Mouse (Mus musculus) heart, postnatal 0 days (tissue): ENCODE results near the gene Elovl6. TPM values are rescaled to one million over a fixed set of nuclear protein-coding genes. Genes with fewer than 3 reads are reported as not detected.

Experiments
- ATAC-seq: fragments of 200-750 bp; cut with Nextera tagmentation; 2 replicates; pipeline ENCODE4 v1.8.0; 2017; ENCODE audit warnings: low read depth, moderate number of reproducible peaks, moderate library complexity; ENCODE audit not compliant: insufficient read depth
- DNase-seq: peaks from one replicate; pipeline ENCODE4 v3.0.0-alpha.2; 2016; ENCODE audit warnings: low spot score
- H3K27ac ChIP-seq: fragments of 300-500 bp; sonication (generic); 2 replicates; pipeline ENCODE4 v1.5.1; 2014; ENCODE audit warnings: low read depth, mild to moderate bottlenecking
- H3K27me3 ChIP-seq: fragments of 300-500 bp; sonication (generic); 2 replicates; pipeline ENCODE4 v1.6.1; 2014; ENCODE audit warnings: low read length, mixed read lengths; ENCODE audit not compliant: control insufficient read depth, insufficient read depth
- H3K36me3 ChIP-seq: fragments of 300-500 bp; sonication (generic); replicated peaks from 2 replicates; pipeline ENCODE4 v1.6.1; 2014; ENCODE audit warnings: low read length, mixed read lengths; ENCODE audit not compliant: control insufficient read depth, insufficient read depth
- H3K4me1 ChIP-seq: fragments of 300-500 bp; sonication (generic); 2 replicates; pipeline ENCODE4 v1.6.1; 2014; ENCODE audit warnings: antibody characterized with exemption; ENCODE audit not compliant: control insufficient read depth, insufficient read depth
- H3K4me2 ChIP-seq: fragments of 300-500 bp; sonication (generic); 2 replicates; pipeline ENCODE4 v1.6.1; 2014; ENCODE audit warnings: low read depth, mild to moderate bottlenecking, low read length, moderate library complexity
- H3K4me3 ChIP-seq: fragments of 300-500 bp; sonication (generic); 2 replicates; pipeline ENCODE4 v1.5.1; 2014; ENCODE audit warnings: low read depth, low read length
- H3K9ac ChIP-seq: fragments of 300-500 bp; sonication (generic); replicated peaks from 2 replicates; pipeline ENCODE4 v1.6.1; 2014; ENCODE audit warnings: low read depth, low read length, mixed read lengths
- H3K9me3 ChIP-seq: fragments of 300-500 bp; sonication (generic); replicated peaks from 2 replicates; pipeline ENCODE4 v1.6.1; 2016; ENCODE audit warnings: low read length; ENCODE audit not compliant: control insufficient read depth
- CTCF ChIP-seq: IDR thresholded peaks from 2 replicates; pipeline ENCODE4 v1.5.1; 2016; ENCODE audit warnings: antibody characterized with exemption, control low read depth, low read depth
- EP300 ChIP-seq: IDR thresholded peaks from 2 replicates; pipeline ENCODE4 v1.6.1; 2016; ENCODE audit warnings: antibody characterized with exemption, low read depth
- WGBS: fragments of 180-500 bp; shearing (Covaris S2); extraction: QIAGEN DNeasy Blood & Tissue Kit; methylation state at CpG from one replicate; pipeline ENCODE4 v1.1.7; 2014; 5-methylcytosine and 5-hydroxymethylcytosine counted together
- microRNA-seq: library from miRNA; unstranded; fragments of <30 nt; microRNA quantifications from one replicate; pipeline ENCODE4, GENCODE M21; 2016
- polyA plus RNA-seq: library from polyadenylated mRNA; unstranded; fragments of >200 nt; fragmentation: Nextera tagmentation; extraction: Ambion mirVana; gene quantifications from 2 replicates; pipeline ENCODE4 v1.2.1, GENCODE M21; 2015
- total RNA-seq: library from RNA; depleted of rRNA; stranded (reverse); fragments of >200 nt; gene quantifications from 2 replicates; pipeline ENCODE4 v1.2.3, GENCODE M21; 2014; ENCODE audit warnings: low replicate concordance; rRNA removed

Elovl6 gene
- total and polyA plus RNA-seq, 2 experiments from 2014 or later: 2.9 to 5.2 TPM

DNA sequence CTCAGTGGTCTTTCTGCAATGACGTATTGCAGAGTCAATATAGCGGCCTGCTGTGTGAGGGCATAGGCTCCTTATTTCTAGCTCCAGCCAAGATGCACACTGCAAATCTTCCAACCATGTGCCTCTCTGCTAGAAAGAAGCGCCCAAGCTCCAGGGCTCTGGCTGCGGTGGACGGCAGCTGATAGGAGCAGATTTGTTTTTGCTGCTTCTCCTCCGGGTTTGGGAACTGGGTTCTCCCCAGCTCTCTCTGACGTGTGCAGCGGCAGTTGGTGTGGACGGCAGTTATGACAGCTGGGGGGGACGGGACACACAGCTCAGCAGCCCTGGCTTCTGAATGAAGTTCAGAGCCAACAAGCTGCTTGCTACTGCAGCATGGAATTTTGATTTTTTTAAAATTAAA lies 150.2 kb downstream of the Elovl6 start:
- H3K9ac ChIP-seq: no peak overlapping the region
- no peak; the same call in 1 of the 2 replicates for ATAC-seq
- WGBS: 71% methylated on average over 10 of the region's 10 CpGs
- 0 out of 2 replicates have a peak, but pooled peaks cover 4% of the 10 kb centered on the region for H3K36me3 ChIP-seq
- H3K27ac ChIP-seq: no peak overlapping the region
- H3K27me3 ChIP-seq: no peaks in the 10 kb centered on the region
- H3K4me1 ChIP-seq: no peaks in the 10 kb centered on the region
- no peak overlapping the region for H3K4me2 ChIP-seq
- no peak overlapping the region for H3K4me3 ChIP-seq
- no peaks in the 10 kb centered on the region for H3K9me3 ChIP-seq
- TF ChIP-seq CTCF (no peak), EP300 (no peak)
- DNase-seq: peak; percentile 13

DNA sequence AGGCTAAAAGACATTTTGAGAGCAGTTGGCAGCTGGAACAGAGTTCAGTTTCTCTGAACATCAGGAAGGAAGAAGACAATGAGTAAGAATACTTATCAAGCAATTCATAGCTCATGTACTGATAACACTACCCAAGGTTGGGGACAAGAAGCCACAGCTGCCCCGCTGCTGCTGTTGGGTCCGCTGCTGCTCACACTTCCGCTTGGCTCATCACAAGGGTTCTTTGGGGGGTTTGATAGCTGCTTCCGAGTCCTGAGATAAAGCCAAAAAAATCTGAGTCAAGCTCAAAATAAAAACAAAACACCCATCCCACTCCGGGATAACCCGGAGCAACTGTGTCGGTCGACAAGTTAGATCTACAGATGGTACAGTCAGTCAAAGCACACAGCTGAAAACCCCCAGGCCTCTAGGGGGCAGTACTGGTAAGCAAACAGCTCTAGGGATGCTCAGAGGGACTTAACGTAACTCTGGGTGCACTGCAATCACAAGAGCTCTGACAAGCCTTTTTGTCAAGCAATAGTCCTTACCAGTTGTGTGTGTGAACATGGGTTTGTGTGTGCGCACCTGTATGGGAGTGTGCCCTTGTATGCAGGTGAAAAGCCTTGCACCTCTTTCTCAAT lies 151.0 kb downstream of the Elovl6 start:
- 67% methylated on average over 10 of the region's 10 CpGs for WGBS
- DNase-seq (no peak), ATAC-seq (no peak)
- no peaks in the 10 kb centered on the region for H3K27me3 ChIP-seq
- no peak overlapping the region for H3K4me2 ChIP-seq
- no peak overlapping the region for H3K9ac ChIP-seq
- H3K36me3 ChIP-seq: 0 out of 2 replicates have a peak, but pooled peaks cover 4% of the 10 kb centered on the region
- H3K4me1 ChIP-seq: no peaks in the 10 kb centered on the region
- no peaks in the 10 kb centered on the region for H3K9me3 ChIP-seq
- no peak overlapping the region for H3K4me3 ChIP-seq
- TF ChIP-seq CTCF (peak; percentile 31), EP300 (no peak)
- H3K27ac ChIP-seq: no peak overlapping the region

DNA sequence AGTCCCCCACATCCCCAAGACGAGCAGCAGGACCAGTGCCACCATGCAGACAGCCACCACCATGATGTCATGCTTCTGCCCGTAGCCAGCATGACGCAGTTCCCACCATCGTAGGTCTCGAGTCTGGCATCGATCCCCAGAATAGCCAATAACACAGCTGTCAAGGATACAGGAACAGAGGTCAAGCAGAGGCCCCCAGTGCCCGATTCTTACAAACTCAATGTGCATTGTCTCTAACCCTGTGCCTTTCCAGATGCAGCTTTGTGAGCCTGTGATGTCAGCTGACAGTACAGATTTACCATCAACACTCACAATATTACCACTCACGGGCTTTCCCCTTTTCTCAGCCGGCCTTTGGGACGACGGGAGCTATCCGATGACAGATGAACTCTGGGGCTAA lies 154.0 kb downstream of the Elovl6 start:
- H3K36me3 ChIP-seq: 0 out of 2 replicates have a peak, but pooled peaks cover 4% of the 10 kb centered on the region
- WGBS: 86% methylated on average over 12 of the region's 12 CpGs
- no peak overlapping the region for H3K9ac ChIP-seq
- no peak overlapping the region for H3K27ac ChIP-seq
- TF ChIP-seq EP300: no peak
- no peak for TF ChIP-seq CTCF
- ATAC-seq (no peak), DNase-seq (no peak)
- no peaks in the 10 kb centered on the region for H3K27me3 ChIP-seq
- H3K4me1 ChIP-seq: no peaks in the 10 kb centered on the region
- H3K4me2 ChIP-seq: no peak overlapping the region
- H3K9me3 ChIP-seq: no peaks in the 10 kb centered on the region
- no peak overlapping the region for H3K4me3 ChIP-seq

DNA sequence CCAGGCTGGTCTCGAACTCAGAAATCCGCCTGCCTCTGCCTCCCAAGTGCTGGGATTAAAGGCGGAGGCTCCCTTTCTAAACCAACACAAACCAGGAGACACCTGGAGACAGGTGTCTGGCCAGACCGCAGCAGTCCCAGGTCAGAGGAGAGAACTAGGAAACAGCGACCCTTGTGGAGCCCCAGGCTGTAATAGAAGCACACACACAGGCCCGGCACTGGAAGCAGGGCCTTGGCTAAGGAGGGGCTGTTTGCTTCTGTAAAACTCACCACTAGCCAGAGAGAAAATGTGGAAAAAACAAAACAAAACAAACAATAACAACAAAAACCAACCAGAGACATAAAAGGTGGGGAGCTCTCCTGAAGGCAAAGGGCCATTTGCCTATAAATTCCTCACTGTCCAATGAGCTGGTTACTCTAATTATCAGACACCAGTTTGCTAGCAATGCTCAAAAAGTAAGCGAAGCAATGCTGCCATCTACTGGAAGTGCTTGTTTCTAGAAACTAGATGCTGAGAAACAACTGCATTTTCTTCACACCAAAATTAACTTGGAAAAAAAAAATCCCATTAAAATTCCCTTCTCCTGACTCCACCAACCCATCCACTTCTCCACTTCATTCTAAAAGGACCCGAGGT lies 154.7 kb downstream of the Elovl6 start:
- WGBS: 60% methylated on average over 8 of the region's 8 CpGs
- no peak overlapping the region for H3K27ac ChIP-seq
- no peak overlapping the region for H3K9ac ChIP-seq
- no peak overlapping the region for H3K4me3 ChIP-seq
- no peaks in the 10 kb centered on the region for H3K4me1 ChIP-seq
- H3K9me3 ChIP-seq: no peaks in the 10 kb centered on the region
- peak; percentile 59 for DNase-seq
- no peak for ATAC-seq
- H3K27me3 ChIP-seq: no peaks in the 10 kb centered on the region
- no peak for TF ChIP-seq EP300
- peak; percentile 82 for TF ChIP-seq CTCF
- H3K36me3 ChIP-seq: 0 out of 2 replicates have a peak, but pooled peaks cover 4% of the 10 kb centered on the region
- H3K4me2 ChIP-seq: no peak overlapping the region

DNA sequence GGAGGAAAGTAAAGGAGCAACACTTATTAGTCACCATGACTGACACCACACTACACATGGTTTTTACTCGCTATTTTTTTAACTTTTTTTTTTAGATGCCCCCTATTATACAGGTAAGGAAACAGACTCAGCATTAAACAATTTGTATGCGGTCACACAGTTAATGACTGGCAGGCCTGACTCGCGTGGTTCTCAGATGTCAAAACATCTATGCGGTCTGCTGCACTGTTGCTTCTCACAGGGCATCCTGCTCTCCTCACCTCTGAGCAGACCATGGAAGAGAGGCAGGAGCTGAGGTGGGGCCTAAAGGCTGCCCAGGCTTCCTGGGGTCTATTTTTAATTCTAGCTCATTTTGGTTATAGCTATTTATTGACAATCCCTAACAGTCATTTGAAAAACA lies 155.3 kb downstream of the Elovl6 start:
- Histone ChIP-seq H3K4me1 (no peaks in the 10 kb centered on the region), H3K27ac (no peak overlapping the region), H3K4me3 (no peak overlapping the region), H3K4me2 (no peak overlapping the region), H3K9me3 (no peaks in the 10 kb centered on the region), H3K27me3 (no peaks in the 10 kb centered on the region), H3K9ac (no peak overlapping the region), H3K36me3 (0 out of 2 replicates have a peak, but pooled peaks cover 4% of the 10 kb centered on the region)
- ATAC-seq: no peak
- TF ChIP-seq CTCF (no peak), EP300 (no peak)
- 65% methylated on average over 5 of the region's 5 CpGs for WGBS
- no peak for DNase-seq

Small RNAs within 50 kb of the gene (microRNA-seq; reads per million reads assigned to microRNA genes)
- not detected for gene Gm24515

Other genes with a start within 250 kb of the Elovl6 start
- gene Enpep, start 199.6 kb upstream of the Elovl6 start, total RNA-seq: 8.4 and 11.2 TPM in 2 replicates
- 8.3 and 9.0 TPM in 2 replicates for gene Enpep, start 199.6 kb upstream of the Elovl6 start, polyA plus RNA-seq
- gene Egf, start 223.0 kb downstream of the Elovl6 start, total RNA-seq: 2.6 and 12.4 TPM in 2 replicates
- 1.9 and 2.4 TPM in 2 replicates for gene Egf, start 223.0 kb downstream of the Elovl6 start, polyA plus RNA-seq